Mouse (Mus musculus) olfactory bulb, adult 2 months (tissue): ENCODE measurements around the gene Sidt1.

Source experiments
- CTCF ChIP-seq: fragments of 200-500 bp; IDR thresholded peaks from 2 replicates; pipeline ENCODE4 v1.5.1; 2012; ENCODE audit warnings: low read depth, mild to moderate bottlenecking, low read length, moderate library complexity; ENCODE audit not compliant: insufficient read depth
- POLR2A ChIP-seq: fragments of 200-500 bp; IDR thresholded peaks from 2 replicates; pipeline ENCODE4 v1.6.1; 2012; ENCODE audit warnings: mild to moderate bottlenecking, low read depth, low read length, moderate library complexity; ENCODE audit not compliant: insufficient read depth

- TF ChIP-seq CTCF (no peak), POLR2A (no peak)
These were observed 52.2 kb downstream of the Sidt1 start for GRCm38 (mm10) chr16:44280806-44281205.
